Mouse (Mus musculus): Measurements from ENCODE around the gene 1700019A02Rik. TPM values are rescaled to one million over a fixed set of nuclear protein-coding genes. Genes with fewer than 3 reads are reported as not detected.

The 1700019A02Rik gene
- polyA plus RNA-seq, 1 experiment, result not detected

DNA sequence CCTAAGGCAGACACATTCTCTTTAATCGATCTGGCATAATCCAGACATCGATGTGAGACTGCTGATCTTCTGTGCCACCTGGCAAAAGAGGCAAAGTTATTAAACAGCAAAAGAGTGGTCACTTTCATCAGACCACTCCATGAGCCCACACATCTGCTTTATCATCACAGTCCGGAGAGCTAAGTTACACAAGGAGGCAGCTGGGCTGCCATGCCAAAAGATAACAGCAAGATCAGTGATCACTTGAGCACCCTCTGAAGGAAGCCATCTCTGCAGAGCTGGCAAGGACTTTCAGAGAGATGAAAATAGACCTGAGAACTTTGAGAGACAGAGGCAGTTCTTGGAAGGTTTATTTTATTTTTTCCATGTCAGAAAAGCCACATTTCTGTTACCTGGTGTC lies 7.1 kb upstream of the 1700019A02Rik start:
- Histone ChIP-seq H3K4me3 (ENCODE audit: control insufficient read depth, insufficient read depth, low read length) (no peak overlapping the region), H3K27me3 (ENCODE audit: control insufficient read depth, insufficient read depth, low read length) (no peaks in the 10 kb centered on the region), H3K27ac (ENCODE audit: control insufficient read depth, insufficient read depth, low read length) (no peak overlapping the region), H3K36me3 (ENCODE audit: control insufficient read depth, insufficient read depth, low read length) (no peaks in the 10 kb centered on the region), H3K4me1 (replicated peaks; ENCODE audit: control insufficient read depth, insufficient read depth, low read length) (no peaks in the 10 kb centered on the region)
- WGBS, result 95% methylated on average over 3 of the region's 3 CpGs
- DNase-seq, result no peak
- TF ChIP-seq POLR2A (IDR thresholded peaks at IDR 0.05; ENCODE audit: control insufficient read depth, extremely low read depth, insufficient read depth, low read length, poor library complexity), result no peak
- TF ChIP-seq CTCF (IDR thresholded peaks at IDR 0.05; ENCODE audit: borderline replicate concordance, control insufficient read depth, extremely low read depth, insufficient read depth, low read length, poor library complexity), result no peak

DNA sequence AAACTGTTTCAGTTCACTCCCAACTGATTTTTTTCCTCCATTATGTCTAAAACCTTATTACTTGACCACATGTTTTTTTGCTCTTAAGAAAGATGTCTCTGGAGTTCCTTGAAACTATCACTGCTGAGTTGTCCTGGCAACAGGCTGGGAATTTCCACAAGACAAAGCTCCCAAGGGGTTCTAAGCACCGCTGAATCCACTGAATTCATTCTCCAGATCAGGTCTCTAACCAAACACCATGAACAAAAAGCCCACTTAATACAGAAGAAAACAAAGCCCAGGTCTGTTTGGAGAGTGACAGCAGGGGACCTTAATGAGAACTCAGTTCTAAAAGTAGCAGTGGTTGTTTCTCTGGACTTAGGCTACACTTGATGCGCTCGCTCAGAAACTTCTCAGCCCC lies 3.8 kb upstream of the 1700019A02Rik start:
- Histone ChIP-seq H3K4me3 (ENCODE audit: control insufficient read depth, insufficient read depth, low read length) (no peak overlapping the region), H3K27ac (ENCODE audit: control insufficient read depth, insufficient read depth, low read length) (no peak overlapping the region), H3K27me3 (ENCODE audit: control insufficient read depth, insufficient read depth, low read length) (no peaks in the 10 kb centered on the region), H3K4me1 (replicated peaks; ENCODE audit: control insufficient read depth, insufficient read depth, low read length) (no peaks in the 10 kb centered on the region), H3K36me3 (ENCODE audit: control insufficient read depth, insufficient read depth, low read length) (no peaks in the 10 kb centered on the region)
- no peak for DNase-seq
- no peak for TF ChIP-seq CTCF (IDR thresholded peaks at IDR 0.05; ENCODE audit: borderline replicate concordance, control insufficient read depth, extremely low read depth, insufficient read depth, low read length, poor library complexity)
- TF ChIP-seq POLR2A (IDR thresholded peaks at IDR 0.05; ENCODE audit: control insufficient read depth, extremely low read depth, insufficient read depth, low read length, poor library complexity), result no peak
- 95% methylated on average over 3 of the region's 3 CpGs for WGBS

DNA sequence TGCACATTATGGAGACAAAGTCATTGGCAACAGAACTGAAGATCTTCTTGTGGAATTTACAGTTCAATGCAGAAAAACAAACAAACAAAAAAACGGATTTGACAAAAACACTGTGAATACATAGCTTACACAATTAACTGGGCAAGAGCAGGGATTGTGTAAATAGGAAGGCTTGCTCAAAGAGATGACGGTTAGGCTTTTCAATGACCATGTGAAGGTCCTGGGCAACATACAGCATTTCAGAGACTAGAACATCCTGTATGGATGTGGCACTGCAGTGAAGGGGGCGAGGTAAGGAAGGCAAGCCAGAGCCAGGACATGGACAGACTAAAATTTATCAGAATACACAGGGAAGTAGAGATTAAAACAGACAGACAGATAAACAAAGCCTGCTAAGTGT lies 2.2 kb upstream of the 1700019A02Rik start:
- DNase-seq, result no peak
- TF ChIP-seq POLR2A (IDR thresholded peaks at IDR 0.05; ENCODE audit: control insufficient read depth, extremely low read depth, insufficient read depth, low read length, poor library complexity), result no peak
- no peak for TF ChIP-seq CTCF (IDR thresholded peaks at IDR 0.05; ENCODE audit: borderline replicate concordance, control insufficient read depth, extremely low read depth, insufficient read depth, low read length, poor library complexity)
- Histone ChIP-seq H3K27me3 (ENCODE audit: control insufficient read depth, insufficient read depth, low read length) (no peaks in the 10 kb centered on the region), H3K4me1 (replicated peaks; ENCODE audit: control insufficient read depth, insufficient read depth, low read length) (no peaks in the 10 kb centered on the region), H3K4me3 (ENCODE audit: control insufficient read depth, insufficient read depth, low read length) (no peak overlapping the region), H3K27ac (ENCODE audit: control insufficient read depth, insufficient read depth, low read length) (no peak overlapping the region), H3K36me3 (ENCODE audit: control insufficient read depth, insufficient read depth, low read length) (no peaks in the 10 kb centered on the region)
- WGBS, result 97% methylated on average over 3 of the region's 3 CpGs

DNA sequence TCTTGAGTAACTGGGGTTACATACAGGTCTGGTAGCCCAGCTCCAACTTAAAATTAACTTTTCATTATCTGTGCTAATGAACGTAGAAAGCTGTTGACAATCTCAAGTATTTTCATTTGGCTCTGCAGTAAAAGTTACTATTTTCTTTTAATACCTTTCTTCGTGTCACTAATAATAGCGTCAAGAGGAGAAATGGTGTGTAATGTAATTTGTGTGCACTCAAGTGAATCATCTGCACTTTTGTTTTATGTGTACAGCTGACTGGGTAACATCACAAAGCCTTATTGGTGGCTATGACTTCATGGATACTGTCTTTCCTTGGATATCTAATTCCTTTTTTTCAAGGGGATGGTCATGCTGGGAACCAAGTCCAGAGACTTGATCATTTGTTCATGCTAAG lies 1.1 kb downstream of the 1700019A02Rik start:
- H3K36me3 ChIP-seq (ENCODE audit: control insufficient read depth, insufficient read depth, low read length), result no peaks in the 10 kb centered on the region
- WGBS, result 99% methylated on average over 3 of the region's 3 CpGs
- no peaks in the 10 kb centered on the region for H3K27me3 ChIP-seq (ENCODE audit: control insufficient read depth, insufficient read depth, low read length)
- H3K4me1 ChIP-seq (replicated peaks; ENCODE audit: control insufficient read depth, insufficient read depth, low read length), result no peaks in the 10 kb centered on the region
- no peak overlapping the region for H3K4me3 ChIP-seq (ENCODE audit: control insufficient read depth, insufficient read depth, low read length)
- TF ChIP-seq CTCF (IDR thresholded peaks at IDR 0.05; ENCODE audit: borderline replicate concordance, control insufficient read depth, extremely low read depth, insufficient read depth, low read length, poor library complexity), result no peak
- TF ChIP-seq POLR2A (IDR thresholded peaks at IDR 0.05; ENCODE audit: control insufficient read depth, extremely low read depth, insufficient read depth, low read length, poor library complexity), result no peak
- DNase-seq, result no peak
- no peak overlapping the region for H3K27ac ChIP-seq (ENCODE audit: control insufficient read depth, insufficient read depth, low read length)

DNA sequence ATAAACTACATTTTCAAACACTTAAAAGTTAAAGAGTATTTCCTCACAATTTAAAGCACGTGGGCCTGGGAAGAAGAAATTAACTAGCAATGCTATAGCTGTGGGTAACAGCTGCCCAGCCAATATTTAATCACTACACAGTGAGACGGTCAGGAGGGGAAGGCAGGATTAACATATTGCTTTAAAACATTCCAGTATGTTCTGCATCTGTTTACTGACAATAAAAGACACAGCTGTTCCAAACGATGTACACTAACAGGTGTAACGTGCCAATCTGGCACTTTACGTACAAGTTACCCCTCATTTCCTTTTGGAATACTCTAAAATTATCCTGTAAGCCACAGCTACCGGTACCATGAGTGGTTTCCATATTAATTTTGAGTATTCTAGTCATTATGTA lies 29.7 kb downstream of the 1700019A02Rik start:
- Histone ChIP-seq H3K27ac (ENCODE audit: control insufficient read depth, insufficient read depth, low read length) (no peak overlapping the region), H3K4me1 (replicated peaks; ENCODE audit: control insufficient read depth, insufficient read depth, low read length) (no peaks in the 10 kb centered on the region), H3K4me3 (ENCODE audit: control insufficient read depth, insufficient read depth, low read length) (no peak overlapping the region), H3K27me3 (ENCODE audit: control insufficient read depth, insufficient read depth, low read length) (no peaks in the 10 kb centered on the region), H3K36me3 (ENCODE audit: control insufficient read depth, insufficient read depth, low read length) (no peaks in the 10 kb centered on the region)
- DNase-seq, result no peak
- WGBS, result 93% methylated on average over 6 of the region's 6 CpGs
- TF ChIP-seq POLR2A (IDR thresholded peaks at IDR 0.05; ENCODE audit: control insufficient read depth, extremely low read depth, insufficient read depth, low read length, poor library complexity) (no peak), CTCF (IDR thresholded peaks at IDR 0.05; ENCODE audit: borderline replicate concordance, control insufficient read depth, extremely low read depth, insufficient read depth, low read length, poor library complexity) (no peak)

DNA sequence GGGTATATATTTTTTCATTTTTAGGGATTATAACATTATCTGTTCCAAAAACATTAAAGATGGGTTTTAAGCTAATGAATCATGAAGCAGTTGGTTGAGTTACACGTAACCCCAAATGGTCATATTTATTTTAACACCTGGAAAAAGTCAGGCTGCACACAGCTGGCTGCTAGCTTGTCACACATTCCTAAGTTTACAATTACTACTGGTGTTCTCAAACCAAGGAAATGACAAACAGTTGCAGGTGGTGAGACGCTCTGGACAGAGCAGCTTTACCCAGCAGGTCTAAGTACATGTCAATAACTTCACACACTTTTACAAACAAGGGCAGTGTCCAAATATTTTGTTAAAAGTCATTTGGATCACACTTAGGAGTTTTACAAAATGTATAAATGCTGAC lies 64.4 kb downstream of the 1700019A02Rik start:
- DNase-seq, result no peak
- Histone ChIP-seq H3K4me3 (ENCODE audit: control insufficient read depth, insufficient read depth, low read length) (no peak overlapping the region), H3K27me3 (ENCODE audit: control insufficient read depth, insufficient read depth, low read length) (no peaks in the 10 kb centered on the region), H3K4me1 (replicated peaks; ENCODE audit: control insufficient read depth, insufficient read depth, low read length) (no peaks in the 10 kb centered on the region), H3K27ac (ENCODE audit: control insufficient read depth, insufficient read depth, low read length) (no peak overlapping the region), H3K36me3 (ENCODE audit: control insufficient read depth, insufficient read depth, low read length) (no peaks in the 10 kb centered on the region)
- TF ChIP-seq CTCF (IDR thresholded peaks at IDR 0.05; ENCODE audit: borderline replicate concordance, control insufficient read depth, extremely low read depth, insufficient read depth, low read length, poor library complexity), result no peak
- TF ChIP-seq POLR2A (IDR thresholded peaks at IDR 0.05; ENCODE audit: control insufficient read depth, extremely low read depth, insufficient read depth, low read length, poor library complexity), result no peak
- 82% methylated on average over 2 of the region's 2 CpGs for WGBS

DNA sequence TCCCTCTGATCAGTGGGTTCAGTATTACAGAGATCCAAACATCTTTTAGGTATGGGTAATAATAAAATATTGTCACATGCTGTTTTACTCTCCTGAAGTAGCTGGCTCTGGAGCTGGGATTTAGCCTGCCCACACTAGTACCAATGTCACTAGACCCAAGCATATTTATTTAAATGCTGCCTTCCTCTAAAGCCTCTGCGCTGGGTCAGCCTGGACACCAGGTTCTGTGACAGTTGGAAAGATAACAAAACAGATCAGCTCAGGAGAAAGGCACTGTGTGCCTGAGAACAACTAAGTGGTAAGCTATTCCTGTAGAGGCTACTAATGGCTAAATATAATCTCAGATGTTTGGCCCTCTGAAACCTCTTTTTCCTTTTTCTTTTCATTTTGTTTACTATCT lies 76.9 kb downstream of the 1700019A02Rik start:
- no peaks in the 10 kb centered on the region for H3K4me1 ChIP-seq (replicated peaks; ENCODE audit: control insufficient read depth, insufficient read depth, low read length)
- no peak overlapping the region for H3K27ac ChIP-seq (ENCODE audit: control insufficient read depth, insufficient read depth, low read length)
- no peak overlapping the region for H3K4me3 ChIP-seq (ENCODE audit: control insufficient read depth, insufficient read depth, low read length)
- no peaks in the 10 kb centered on the region for H3K27me3 ChIP-seq (ENCODE audit: control insufficient read depth, insufficient read depth, low read length)
- no peak for DNase-seq
- H3K36me3 ChIP-seq (ENCODE audit: control insufficient read depth, insufficient read depth, low read length), result no peaks in the 10 kb centered on the region
- WGBS, result 98% methylated on average over 1 of the region's 1 CpGs
- TF ChIP-seq POLR2A (IDR thresholded peaks at IDR 0.05; ENCODE audit: control insufficient read depth, extremely low read depth, insufficient read depth, low read length, poor library complexity) (no peak), CTCF (IDR thresholded peaks at IDR 0.05; ENCODE audit: borderline replicate concordance, control insufficient read depth, extremely low read depth, insufficient read depth, low read length, poor library complexity) (no peak)

Other genes with a start within 250 kb of the 1700019A02Rik start
- gene 1700019D03Rik, start 167.5 kb downstream of the 1700019A02Rik start, polyA plus RNA-seq (2012; rRNA removed), result 2.5 and 4.7 TPM in 2 replicates
- gene Mstn, start 126.0 kb downstream of the 1700019A02Rik start, polyA plus RNA-seq (2012; rRNA removed), result 0.13 and 0.23 TPM in 2 replicates
- 5.2 and 5.5 TPM in 2 replicates for gene Pms1, start 109.4 kb upstream of the 1700019A02Rik start, polyA plus RNA-seq (2012; rRNA removed)
- gene Ormdl1, start 109.5 kb upstream of the 1700019A02Rik start, polyA plus RNA-seq (2012; rRNA removed), result 15.6 and 20.9 TPM in 2 replicates
- gene Gm28778, start 109.5 kb upstream of the 1700019A02Rik start, polyA plus RNA-seq (2012; rRNA removed), result 32.3 and 35.6 TPM in 2 replicates
- 4.1 and 5.3 TPM in 2 replicates for gene Osgepl1, start 126.0 kb upstream of the 1700019A02Rik start, polyA plus RNA-seq (2012; rRNA removed)
- not detected in 2 replicates for gene Asdurf, start 165.0 kb upstream of the 1700019A02Rik start, polyA plus RNA-seq (2012; rRNA removed)
- not detected in 2 replicates for gene Gm28551, start 165.0 kb upstream of the 1700019A02Rik start, polyA plus RNA-seq (2012; rRNA removed)
- 7.1 and 7.3 TPM in 2 replicates for gene Asnsd1, start 165.1 kb upstream of the 1700019A02Rik start, polyA plus RNA-seq (2012; rRNA removed)

Data from thymus, adult 2 months (tissue).